Mouse (Mus musculus) natural killer cell, adult 2 months (primary cell): ENCODE results near the gene Ppip5k2.
A peak's percentile ranks its signal among the peaks of the same experiment; 100 is the strongest.

Source experiments
- DNase-seq, 2 experiments: peaks; one replicate each; pipeline ENCODE4 v3.0.0; 2022; ENCODE audit warnings: low spot score in 2 of 2

The Ppip5k2 gene

DNA sequence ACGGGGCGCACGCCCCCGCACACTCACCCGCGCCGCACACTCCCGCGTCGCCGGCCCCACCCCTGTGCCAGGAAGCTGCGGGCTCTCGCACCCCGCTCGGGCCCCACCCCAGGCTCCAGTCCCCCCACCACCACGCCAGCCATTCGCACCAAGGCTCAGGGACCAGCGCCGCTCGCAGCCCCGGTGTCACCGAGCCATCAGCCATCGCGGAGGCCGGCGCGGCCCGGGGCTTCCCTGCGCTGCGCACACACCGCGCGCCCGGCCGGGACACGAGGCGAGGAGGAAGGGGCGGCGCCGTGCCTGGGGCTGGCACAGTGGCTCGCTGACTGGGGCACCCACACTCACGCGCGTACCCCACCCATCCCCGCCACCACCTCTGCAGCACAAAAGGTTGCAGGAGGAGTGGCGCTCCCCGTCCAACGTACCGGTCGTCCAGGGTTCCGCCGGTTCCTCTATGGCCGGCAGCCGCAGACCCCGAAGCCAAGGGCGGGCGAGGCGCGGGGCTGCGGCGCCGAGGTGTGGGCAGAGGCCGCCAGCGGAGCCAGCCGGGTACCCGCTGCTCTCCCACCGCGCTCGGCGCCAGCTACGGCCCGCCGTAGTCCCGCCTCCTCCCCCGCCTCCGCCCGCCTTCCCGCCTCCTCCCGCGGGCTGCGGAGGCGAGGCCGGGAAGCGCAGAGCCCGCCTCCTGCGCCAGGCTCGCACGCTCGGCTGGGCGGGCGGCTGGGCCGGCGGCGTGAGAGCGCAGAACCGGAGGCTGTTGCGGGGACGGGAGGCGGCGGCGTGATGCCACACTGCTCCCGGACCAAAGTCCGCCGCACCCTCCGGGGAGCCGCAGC is 108.6 kb downstream of the Ppip5k2 start, which contains the start of gene D1Ertd622e:
D1Ertd622e (minus strand) TSS at position 669 of the 836 bp plus-strand sequence.
- peak; percentile 40 to 59 for DNase-seq

GRCm38 (mm10) chr1:97660687-97661405 is 109.4 kb downstream of the Ppip5k2 start:
- peak; percentile 37 to 51 for DNase-seq

GRCm38 (mm10) chr1:97659405-97659804 is 110.8 kb downstream of the Ppip5k2 start:
- DNase-seq: peak; percentile 28 to 64

- DNase-seq: no peak
These were observed 112.4 kb downstream of the Ppip5k2 start for GRCm38 (mm10) chr1:97657786-97658185.

GRCm38 (mm10) chr1:97657201-97657600 is 113.0 kb downstream of the Ppip5k2 start:
- no peak for DNase-seq
